Mouse (Mus musculus) left cerebral cortex, postnatal 10 days (tissue): ENCODE results near the gene Tex47. TPM values are rescaled to one million over a fixed set of nuclear protein-coding genes. Genes with fewer than 3 reads are reported as not detected.
A peak's percentile ranks its signal among the peaks of the same experiment; 100 is the strongest.

Experiments
- DNase-seq, 2 experiments: peaks; one replicate each; pipeline ENCODE4 v3.0.0; 2021 to 2022; ENCODE audit warnings: low spot score in 2 of 2, mixed read lengths in 1 of 2; ENCODE audit errors: extremely low spot score in 1 of 2
- intact Hi-C: fragments of 180-260 bp; cut with DNase I; formaldehyde crosslinking; loops from one replicate; pipeline ENCODE4 v1.15.1; 2025
- total RNA-seq, 2 experiments: library from RNA; stranded (reverse); gene quantifications; 2 replicates each; pipeline ENCODE4 v1.2.3; 2021

Tex47 gene
- not detected for total RNA-seq

DNA sequence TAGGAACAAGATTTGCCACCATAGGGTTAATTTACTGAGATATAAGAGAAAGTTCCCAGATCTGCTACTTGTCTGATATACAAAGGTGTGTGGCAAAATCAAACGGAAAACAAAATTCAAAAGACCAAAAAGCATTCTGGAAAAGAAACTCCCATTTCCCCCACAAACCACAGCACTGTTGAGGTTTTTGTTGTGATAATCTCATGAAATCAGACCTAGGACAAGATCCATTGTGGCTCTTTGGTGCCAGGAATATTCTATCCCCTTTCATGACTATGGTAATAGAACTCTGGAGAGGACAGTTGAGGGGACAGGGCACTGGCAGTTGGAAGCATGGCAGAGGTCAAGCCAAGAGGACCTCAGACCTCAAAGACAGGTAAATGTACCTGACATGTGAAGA, at the start of gene Tex47:
TSS of gene Tex47 (plus strand) at position 301 of the 400 bp plus-strand sequence.
- intact Hi-C loops = no loop called here
- DNase-seq = no peak

DNA sequence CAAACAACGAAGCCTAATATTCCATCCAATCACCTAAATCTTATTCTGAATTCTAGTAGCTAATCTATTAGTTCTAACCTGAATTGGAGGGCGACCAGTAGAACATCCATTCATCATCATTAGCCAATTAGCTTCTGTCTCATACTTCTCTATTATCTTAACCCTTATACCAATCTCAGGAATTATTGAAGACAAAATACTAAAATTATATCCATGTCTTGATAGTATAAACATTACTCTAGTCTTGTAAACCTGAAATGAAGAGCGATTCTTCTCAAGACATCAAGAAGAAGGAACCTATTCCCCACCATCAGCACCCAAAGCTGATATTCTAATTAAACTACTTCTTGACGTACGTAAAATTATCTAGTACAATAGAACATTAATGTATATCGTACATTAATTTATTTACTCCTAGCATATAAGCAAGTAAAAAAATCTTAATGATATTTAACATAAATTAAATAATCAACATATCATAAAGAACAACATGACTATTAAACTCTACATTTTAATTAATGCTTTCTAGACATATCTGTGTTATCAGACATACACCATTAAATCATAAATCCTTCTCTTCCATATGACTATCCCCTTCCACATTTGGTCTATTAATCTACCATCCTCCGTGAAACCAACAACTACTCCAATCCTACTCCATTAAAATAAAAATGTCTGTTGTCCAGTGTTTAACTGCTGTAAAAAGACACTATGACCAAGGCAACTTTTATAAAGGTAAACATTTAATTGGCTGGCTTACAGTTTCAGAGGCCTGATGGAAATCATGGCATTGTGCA, 27.1 kb upstream of the Tex47 start:
- no peak for DNase-seq
- intact Hi-C loops = no loop called here

DNA sequence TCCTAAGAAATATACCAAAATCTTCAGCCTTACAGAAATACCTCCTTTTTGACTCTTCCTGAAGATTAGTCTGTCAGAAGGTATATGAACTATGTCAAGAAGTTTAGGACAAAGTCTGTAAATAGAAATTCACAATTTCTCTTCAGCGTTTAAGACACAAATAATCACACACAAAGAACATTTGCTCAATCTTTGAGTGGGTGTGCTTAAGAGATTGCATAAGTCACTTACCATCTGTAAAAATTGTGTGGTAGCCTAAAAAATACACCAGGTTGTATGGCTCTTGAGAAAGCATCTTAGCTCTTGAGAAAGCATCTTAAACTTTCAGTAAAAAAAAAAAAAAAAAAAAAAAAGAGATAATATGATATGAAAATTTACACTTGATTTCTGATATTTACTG, 19.6 kb upstream of the Tex47 start:
- DNase-seq = no peak
- intact Hi-C loops = no loop called here

DNA sequence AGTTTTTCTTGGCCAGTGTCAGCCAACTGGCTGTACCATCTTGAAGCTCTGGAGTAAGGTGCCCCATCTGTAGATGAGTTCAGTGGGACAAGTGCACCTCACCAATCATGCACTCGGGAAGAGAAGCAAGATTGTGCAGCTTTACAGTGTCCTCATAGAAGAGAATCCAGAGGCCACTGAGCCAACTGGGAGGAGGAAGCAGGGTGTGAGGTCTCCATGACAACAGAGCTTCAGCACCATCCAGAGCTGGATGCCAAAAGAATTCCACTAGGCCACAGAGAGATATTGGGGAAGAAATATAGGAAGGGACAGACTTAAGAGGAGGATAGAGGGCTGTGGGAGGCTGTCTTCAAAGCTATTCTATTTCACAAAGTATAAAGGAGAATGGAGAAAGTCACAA, 950 bp upstream of the Tex47 start:
- intact Hi-C loops = no loop called here
- no peak for DNase-seq

DNA sequence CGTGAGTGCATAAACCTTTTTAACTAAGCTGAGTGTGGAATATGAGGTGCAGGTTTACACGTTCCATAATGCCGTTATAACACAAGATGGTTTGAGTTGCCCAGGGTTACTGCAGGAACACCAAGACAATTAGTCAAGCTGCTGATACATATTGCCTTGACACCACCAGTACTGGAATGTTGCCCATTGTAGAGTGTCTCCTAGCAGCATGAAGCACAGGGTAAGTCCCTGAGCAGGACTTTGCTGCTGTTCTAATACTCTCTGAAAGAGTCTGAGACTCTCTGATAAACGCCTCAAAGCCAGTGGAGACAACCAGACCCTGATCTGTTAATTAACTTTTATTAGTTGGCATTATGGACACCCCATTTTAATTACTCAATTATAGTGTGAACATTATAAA, 21.7 kb downstream of the Tex47 start:
- intact Hi-C loops = no loop called here

DNA sequence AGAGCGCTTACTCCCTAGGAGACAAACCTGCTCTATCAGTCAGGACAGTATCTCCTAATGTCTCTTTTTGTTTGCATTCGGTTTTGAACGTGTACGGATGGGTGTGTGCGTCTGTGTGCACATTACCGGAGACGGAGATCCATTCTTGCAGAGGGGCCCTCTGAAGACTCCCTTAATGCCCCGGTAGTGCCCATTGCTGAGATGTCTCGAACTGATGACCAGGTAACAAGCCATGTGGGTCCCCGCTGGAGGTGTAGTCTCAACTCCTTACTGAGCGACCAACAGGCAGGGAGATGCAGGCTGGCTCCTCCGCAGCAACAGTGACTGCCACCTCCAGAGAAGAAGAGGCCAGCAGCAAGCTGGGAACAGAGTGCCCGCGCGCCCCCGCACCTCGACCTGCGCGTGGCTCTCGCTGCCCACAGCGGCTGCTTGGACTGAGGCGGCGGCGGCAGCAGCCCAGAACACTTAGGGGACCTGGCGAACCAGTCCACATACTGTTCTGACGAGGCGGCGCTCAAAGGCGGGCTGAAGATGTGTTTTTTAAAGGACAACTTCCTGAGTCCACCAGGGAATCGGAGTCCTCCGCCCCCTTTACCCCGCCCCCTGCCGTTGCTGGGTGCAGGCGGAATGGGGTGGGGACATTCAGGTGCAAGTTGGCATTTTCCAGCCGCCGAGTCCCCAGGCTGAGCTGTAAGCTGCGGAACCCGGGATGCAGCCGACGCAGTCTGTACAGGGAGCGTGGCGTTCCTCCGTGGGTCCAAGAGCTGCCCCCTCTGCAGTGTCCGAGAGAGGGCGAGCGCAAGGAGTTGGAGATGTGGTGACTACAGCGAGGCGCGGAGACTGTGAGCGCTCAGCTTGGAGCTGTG, 40.5 kb downstream of the Tex47 start, which contains the start of gene Zfp804b:
TSS of gene Zfp804b (minus strand) at position 612 of the 866 bp plus-strand sequence.
- intact Hi-C loops = no loop called here

More for the DNA sequence above, 21.7 kb downstream of the Tex47 start:
- DNase-seq = no peak

DNA sequence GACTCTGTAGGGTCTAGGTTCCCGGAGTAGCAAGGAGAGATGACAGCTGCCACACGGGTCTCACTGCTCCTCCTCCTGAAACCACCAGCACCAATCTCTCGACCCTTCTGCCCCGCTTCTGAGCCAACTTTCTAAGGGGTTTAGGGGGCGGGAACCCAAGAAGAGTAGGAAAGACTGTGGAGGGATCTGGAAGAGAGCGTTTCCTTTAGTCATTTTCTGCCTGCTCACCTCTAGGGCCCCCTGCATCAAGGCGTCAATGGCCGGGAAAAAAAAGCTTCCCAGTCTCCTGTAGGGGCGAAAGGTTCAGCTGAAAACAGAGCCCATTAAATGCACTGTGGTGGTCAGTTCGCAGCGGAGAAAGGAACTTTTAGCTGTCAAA, 41.1 kb downstream of the Tex47 start:
- intact Hi-C loops = no loop called here
- no peak for DNase-seq

More for the DNA sequence above, 40.5 kb downstream of the Tex47 start, which contains the start of gene Zfp804b:
- peak; percentile 16 to 45 for DNase-seq

Other genes with a start within 250 kb of the Tex47 start
- gene Zfp804b, start 40.6 kb downstream of the Tex47 start, total RNA-seq = 1 to 10 TPM; 2.4 to 3.1 TPM